Mouse (Mus musculus): ENCODE measurements at regions not wholly inside any gene's neighbourhood (a gene's known extent, or its start where the extent isn't known, plus 50 kb on each side); places are given as distances from the start of the nearest gene placed in this dataset.

GRCm38 (mm10) chr12:106822311-106822710 lies 666.1 kb upstream of the 3110018I06Rik start:
- H3K36me3 ChIP-seq (ENCODE audit: control insufficient read depth, insufficient read depth, low read length), result no peaks in the 10 kb centered on the region
- H3K27ac ChIP-seq (ENCODE audit: low read length), result no peak overlapping the region
- H3K4me3 ChIP-seq (ENCODE audit: low read length), result no peak overlapping the region
- no peaks in the 10 kb centered on the region for H3K9me3 ChIP-seq (ENCODE audit: control insufficient read depth, low read length)
- ATAC-seq (ENCODE audit: low read depth), result no peak
- no peaks in the 10 kb centered on the region for H3K27me3 ChIP-seq (ENCODE audit: control insufficient read depth, insufficient read depth, low read depth, low read length)
- no peak overlapping the region for H3K4me2 ChIP-seq (ENCODE audit: low read depth, low read length)
- no peaks in the 10 kb centered on the region for H3K4me1 ChIP-seq (replicated peaks; ENCODE audit: control insufficient read depth, insufficient read depth, low read length)
- 71% methylated on average over 4 of the region's 4 CpGs for WGBS
- H3K9ac ChIP-seq (ENCODE audit: low read length), result no peak overlapping the region

GRCm38 (mm10) chr12:106828542-106828941 lies 659.9 kb upstream of the 3110018I06Rik start:
- Histone ChIP-seq H3K4me2 (ENCODE audit: low read depth, low read length) (no peak overlapping the region), H3K9me3 (ENCODE audit: control insufficient read depth, low read length) (no peaks in the 10 kb centered on the region), H3K27ac (ENCODE audit: low read length) (no peak overlapping the region), H3K36me3 (ENCODE audit: control insufficient read depth, insufficient read depth, low read length) (no peaks in the 10 kb centered on the region), H3K27me3 (ENCODE audit: control insufficient read depth, insufficient read depth, low read depth, low read length) (no peaks in the 10 kb centered on the region), H3K4me1 (replicated peaks; ENCODE audit: control insufficient read depth, insufficient read depth, low read length) (no peaks in the 10 kb centered on the region), H3K4me3 (ENCODE audit: low read length) (no peak overlapping the region), H3K9ac (ENCODE audit: low read length) (no peak overlapping the region)
- ATAC-seq (ENCODE audit: low read depth), result no peak
- WGBS, result 8% methylated on average over 3 of the region's 3 CpGs

- H3K9me3 ChIP-seq (ENCODE audit: control insufficient read depth, low read length), result no peaks in the 10 kb centered on the region
- H3K4me1 ChIP-seq (replicated peaks; ENCODE audit: control insufficient read depth, insufficient read depth, low read length), result no peaks in the 10 kb centered on the region
- no peak for ATAC-seq (ENCODE audit: low read depth)
- H3K36me3 ChIP-seq (ENCODE audit: control insufficient read depth, insufficient read depth, low read length), result no peaks in the 10 kb centered on the region
- no peak overlapping the region for H3K4me3 ChIP-seq (ENCODE audit: low read length)
- H3K27me3 ChIP-seq (ENCODE audit: control insufficient read depth, insufficient read depth, low read depth, low read length), result no peaks in the 10 kb centered on the region
- H3K27ac ChIP-seq (ENCODE audit: low read length), result no peak overlapping the region
- H3K4me2 ChIP-seq (ENCODE audit: low read depth, low read length), result no peak overlapping the region
- H3K9ac ChIP-seq (ENCODE audit: low read length), result no peak overlapping the region
- 14% methylated on average over 9 of the region's 9 CpGs for WGBS
Measured at GRCm38 (mm10) chr12:106829323-106829722, 659.1 kb upstream of the 3110018I06Rik start.

- Histone ChIP-seq H3K4me2 (ENCODE audit: low read depth, low read length) (no peak overlapping the region), H3K9ac (ENCODE audit: low read length) (no peak overlapping the region), H3K27ac (ENCODE audit: low read length) (no peak overlapping the region), H3K27me3 (ENCODE audit: control insufficient read depth, insufficient read depth, low read depth, low read length) (no peaks in the 10 kb centered on the region), H3K4me1 (replicated peaks; ENCODE audit: control insufficient read depth, insufficient read depth, low read length) (no peaks in the 10 kb centered on the region), H3K9me3 (ENCODE audit: control insufficient read depth, low read length) (no peaks in the 10 kb centered on the region), H3K4me3 (ENCODE audit: low read length) (no peak overlapping the region), H3K36me3 (ENCODE audit: control insufficient read depth, insufficient read depth, low read length) (no peaks in the 10 kb centered on the region)
- ATAC-seq (ENCODE audit: low read depth), result no peak
- 65% methylated on average over 3 of the region's 3 CpGs for WGBS
Measured at GRCm38 (mm10) chr12:106835241-106835640, 653.2 kb upstream of the 3110018I06Rik start.

GRCm38 (mm10) chr12:106839618-106840017 lies 648.8 kb upstream of the 3110018I06Rik start:
- H3K4me2 ChIP-seq (ENCODE audit: low read depth, low read length), result no peak overlapping the region
- no peaks in the 10 kb centered on the region for H3K9me3 ChIP-seq (ENCODE audit: control insufficient read depth, low read length)
- H3K4me1 ChIP-seq (replicated peaks; ENCODE audit: control insufficient read depth, insufficient read depth, low read length), result no peaks in the 10 kb centered on the region
- H3K9ac ChIP-seq (ENCODE audit: low read length), result no peak overlapping the region
- H3K36me3 ChIP-seq (ENCODE audit: control insufficient read depth, insufficient read depth, low read length), result no peaks in the 10 kb centered on the region
- H3K27ac ChIP-seq (ENCODE audit: low read length), result no peak overlapping the region
- whole genome bisulfite sequencing, result 57% methylated on average over 5 of the region's 5 CpGs
- no peak for ATAC-seq (ENCODE audit: low read depth)
- H3K27me3 ChIP-seq (ENCODE audit: control insufficient read depth, insufficient read depth, low read depth, low read length), result no peaks in the 10 kb centered on the region
- H3K4me3 ChIP-seq (ENCODE audit: low read length), result no peak overlapping the region

GRCm38 (mm10) chr12:106840150-106840651 lies 648.2 kb upstream of the 3110018I06Rik start:
- no peaks in the 10 kb centered on the region for H3K9me3 ChIP-seq (ENCODE audit: control insufficient read depth, low read length)
- WGBS, result 51% methylated on average over 9 of the region's 9 CpGs
- H3K27ac ChIP-seq (ENCODE audit: low read length), result no peak overlapping the region
- H3K4me1 ChIP-seq (replicated peaks; ENCODE audit: control insufficient read depth, insufficient read depth, low read length), result no peaks in the 10 kb centered on the region
- H3K4me3 ChIP-seq (ENCODE audit: low read length), result no peak overlapping the region
- H3K27me3 ChIP-seq (ENCODE audit: control insufficient read depth, insufficient read depth, low read depth, low read length), result no peaks in the 10 kb centered on the region
- H3K9ac ChIP-seq (ENCODE audit: low read length), result no peak overlapping the region
- no peak overlapping the region for H3K4me2 ChIP-seq (ENCODE audit: low read depth, low read length)
- ATAC-seq (ENCODE audit: low read depth), result no peak
- no peaks in the 10 kb centered on the region for H3K36me3 ChIP-seq (ENCODE audit: control insufficient read depth, insufficient read depth, low read length)

- WGBS, result 59% methylated on average over 8 of the region's 8 CpGs
- H3K36me3 ChIP-seq (ENCODE audit: control insufficient read depth, insufficient read depth, low read length), result no peaks in the 10 kb centered on the region
- no peak overlapping the region for H3K27ac ChIP-seq (ENCODE audit: low read length)
- H3K27me3 ChIP-seq (ENCODE audit: control insufficient read depth, insufficient read depth, low read depth, low read length), result no peaks in the 10 kb centered on the region
- no peak for ATAC-seq (ENCODE audit: low read depth)
- no peaks in the 10 kb centered on the region for H3K4me1 ChIP-seq (replicated peaks; ENCODE audit: control insufficient read depth, insufficient read depth, low read length)
- H3K4me3 ChIP-seq (ENCODE audit: low read length), result no peak overlapping the region
- H3K9me3 ChIP-seq (ENCODE audit: control insufficient read depth, low read length), result no peaks in the 10 kb centered on the region
- no peak overlapping the region for H3K4me2 ChIP-seq (ENCODE audit: low read depth, low read length)
- H3K9ac ChIP-seq (ENCODE audit: low read length), result no peak overlapping the region
Measured at GRCm38 (mm10) chr12:106841996-106842395, 646.4 kb upstream of the 3110018I06Rik start.

- 49% methylated on average over 8 of the region's 8 CpGs for WGBS
- ATAC-seq (ENCODE audit: low read depth), result no peak
- H3K9ac ChIP-seq (ENCODE audit: low read length), result no peak overlapping the region
Measured at GRCm38 (mm10) chr12:106842396-106842795, 646.0 kb upstream of the 3110018I06Rik start.

GRCm38 (mm10) chr12:106851666-106852065 lies 636.8 kb upstream of the 3110018I06Rik start:
- Histone ChIP-seq H3K9ac (ENCODE audit: low read length) (no peak overlapping the region), H3K4me2 (ENCODE audit: low read depth, low read length) (no peak overlapping the region), H3K4me3 (ENCODE audit: low read length) (no peak overlapping the region), H3K27me3 (ENCODE audit: control insufficient read depth, insufficient read depth, low read depth, low read length) (no peaks in the 10 kb centered on the region), H3K9me3 (ENCODE audit: control insufficient read depth, low read length) (no peaks in the 10 kb centered on the region), H3K27ac (ENCODE audit: low read length) (no peak overlapping the region), H3K36me3 (ENCODE audit: control insufficient read depth, insufficient read depth, low read length) (no peaks in the 10 kb centered on the region), H3K4me1 (replicated peaks; ENCODE audit: control insufficient read depth, insufficient read depth, low read length) (no peaks in the 10 kb centered on the region)
- no peak for ATAC-seq (ENCODE audit: low read depth)
- 67% methylated on average over 4 of the region's 4 CpGs for WGBS

More at GRCm38 (mm10) chr12:106842396-106842795, 646.0 kb upstream of the 3110018I06Rik start:
- Histone ChIP-seq H3K27me3 (ENCODE audit: control insufficient read depth, insufficient read depth, low read depth, low read length) (no peaks in the 10 kb centered on the region), H3K27ac (ENCODE audit: low read length) (no peak overlapping the region), H3K4me2 (ENCODE audit: low read depth, low read length) (no peak overlapping the region), H3K4me3 (ENCODE audit: low read length) (no peak overlapping the region), H3K36me3 (ENCODE audit: control insufficient read depth, insufficient read depth, low read length) (no peaks in the 10 kb centered on the region), H3K4me1 (replicated peaks; ENCODE audit: control insufficient read depth, insufficient read depth, low read length) (no peaks in the 10 kb centered on the region), H3K9me3 (ENCODE audit: control insufficient read depth, low read length) (no peaks in the 10 kb centered on the region)

- no peak overlapping the region for H3K4me3 ChIP-seq (ENCODE audit: low read length)
- 54% methylated on average over 8 of the region's 8 CpGs for WGBS
- no peak for ATAC-seq (ENCODE audit: low read depth)
Measured at GRCm38 (mm10) chr12:106852736-106853135, 635.7 kb upstream of the 3110018I06Rik start.

More at GRCm38 (mm10) chr12:106852736-106853135, 635.7 kb upstream of the 3110018I06Rik start:
- Histone ChIP-seq H3K36me3 (ENCODE audit: control insufficient read depth, insufficient read depth, low read length) (no peaks in the 10 kb centered on the region), H3K27ac (ENCODE audit: low read length) (no peak overlapping the region), H3K27me3 (ENCODE audit: control insufficient read depth, insufficient read depth, low read depth, low read length) (no peaks in the 10 kb centered on the region), H3K4me2 (ENCODE audit: low read depth, low read length) (no peak overlapping the region), H3K9ac (ENCODE audit: low read length) (no peak overlapping the region), H3K4me1 (replicated peaks; ENCODE audit: control insufficient read depth, insufficient read depth, low read length) (no peaks in the 10 kb centered on the region), H3K9me3 (ENCODE audit: control insufficient read depth, low read length) (no peaks in the 10 kb centered on the region)

Measured in lung, embryonic 16.5 days (tissue).